Mouse (Mus musculus): ENCODE data around the gene Efna2. TPM values are rescaled to one million over a fixed set of nuclear protein-coding genes. Genes with fewer than 3 reads are reported as not detected.

Efna2 gene
- total and polyA plus RNA-seq, 3 experiments, result 0.23 to 1.5 (median 0.86) TPM

- no peak for TF ChIP-seq E2F4 (IDR thresholded peaks at IDR 0.05; ENCODE audit: insufficient replicate concordance, low read depth, low read length)
- no peak for TF ChIP-seq CTCF (conservative IDR thresholded peaks at IDR 0.05 in 1 of 2, IDR thresholded peaks at IDR 0.05 in 1 of 2; ENCODE audit: low read depth in 2 of 2, low read length in 2 of 2)
- peak; percentile 42 for TF ChIP-seq USF2 (conservative IDR thresholded peaks at IDR 0.05; ENCODE audit: low read depth, low read length)
- TF ChIP-seq TBP (conservative IDR thresholded peaks at IDR 0.05; ENCODE audit: low read depth, low read length), result 0 out of 2 replicates have a peak, but pooled peaks have one; percentile 59
- 0 out of 2 replicates have a peak, but pooled peaks have one; percentile 18 for TF ChIP-seq UBTF (IDR thresholded peaks at IDR 0.05; ENCODE audit: low read depth, low read length)
- no peak for TF ChIP-seq JUND (conservative IDR thresholded peaks at IDR 0.05; ENCODE audit: low read depth, low read length)
- TF ChIP-seq MAZ (IDR thresholded peaks at IDR 0.05; ENCODE audit: low read depth, low read length), result 0 out of 2 replicates have a peak, but pooled peaks have one; percentile 61
Observed at GRCm38 (mm10) chr10:80149291-80150225, 29.7 kb upstream of the Efna2 start (continued).

GRCm38 (mm10) chr10:80150226-80151210, 28.8 kb upstream of the Efna2 start:
- no peaks in the 10 kb centered on the region for H3K9me3 ChIP-seq (replicated peaks; ENCODE audit: low read length)
- TF ChIP-seq NELFE (IDR thresholded peaks at IDR 0.05; ENCODE audit: low read depth, low read length) (no peak), ETS1 (conservative IDR thresholded peaks at IDR 0.05; ENCODE audit: low read depth, low read length) (peak; percentile 70), SMC3 (IDR thresholded peaks at IDR 0.05; ENCODE audit: low read depth, low read length) (no peak), MAZ (IDR thresholded peaks at IDR 0.05; ENCODE audit: low read depth, low read length) (peak; percentile 96), BHLHE40 (IDR thresholded peaks at IDR 0.05; ENCODE audit: low read depth, low read length) (peak; percentile 30; the same call in 1 of the 2 replicates), RAD21 (IDR thresholded peaks at IDR 0.05; ENCODE audit: low read depth, low read length) (no peak), CHD1 (IDR thresholded peaks at IDR 0.05; ENCODE audit: low read depth, low read length) (no peak), MEF2A (IDR thresholded peaks at IDR 0.05; ENCODE audit: borderline replicate concordance, low read depth, low read length) (peak; percentile 26; the same call in 1 of the 2 replicates), TCF12 (IDR thresholded peaks at IDR 0.05; ENCODE audit: low read depth, low read length) (peak; percentile 82), NRF1 (IDR thresholded peaks at IDR 0.05; ENCODE audit: low read depth, low read length) (peak; percentile 48; the same call in 1 of the 2 replicates), IRF4 (IDR thresholded peaks at IDR 0.05; ENCODE audit: low read depth, low read length) (peak; percentile 74), HCFC1 (IDR thresholded peaks at IDR 0.05; ENCODE audit: low read depth, low read length) (peak; percentile 51; the same call in 1 of the 2 replicates), ELF1 (IDR thresholded peaks at IDR 0.05; ENCODE audit: low read depth, low read length) (peak; percentile 77), CHD2 (IDR thresholded peaks at IDR 0.05; ENCODE audit: low read length) (peak; percentile 93), POLR2A (IDR thresholded peaks at IDR 0.05; ENCODE audit: low read depth, low read length) (peak; percentile 51), SIN3A (IDR thresholded peaks at IDR 0.05; ENCODE audit: low read length) (peak; percentile 52; the same call in 1 of the 2 replicates), KAT2A (IDR thresholded peaks at IDR 0.05; ENCODE audit: insufficient replicate concordance, low read length) (peak; percentile 62; the same call in 1 of the 2 replicates)
- peaks cover 29 to 50% of the 10 kb centered on the region in 2 experiments for H3K4me1 ChIP-seq (ENCODE audit: control insufficient read depth in 1 of 2, insufficient read depth in 2 of 2)
- in situ Hi-C loops (cut with MboI; ENCODE audit: low pct_ligation_motif_present, low pct_unique_long_range_greater_than_20kb, low sequenced_read_pairs) (no loop called here), dilution Hi-C loops (cut with MboI; ENCODE audit: extremely low pct_ligation_motif_present, extremely low pct_unique_long_range_greater_than_20kb, low sequenced_read_pairs) (no loop called here)
- H3K4me2 ChIP-seq (ENCODE audit: insufficient read depth, low read depth, poor library complexity, severe bottlenecking), result peak overlapping the region; percentile 67
- H3K4me3 ChIP-seq (replicated peaks in 1 of 3; ENCODE audit: low read depth in 2 of 3, low read length in 2 of 3, poor library complexity in 1 of 3), result peak overlapping the region; percentile 81 to 84 (median 82)
- no peaks in the 10 kb centered on the region for H3K27me3 ChIP-seq (replicated peaks)
- H3K79me2 ChIP-seq (replicated peaks; ENCODE audit: control insufficient read depth, extremely low read depth, insufficient read depth, poor library complexity, severe bottlenecking), result peaks cover 15% of the 10 kb centered on the region
- no peak for DNase-seq (ENCODE audit: extremely low read depth)
- peak overlapping the region; percentile 96 for H3K27ac ChIP-seq (ENCODE audit: insufficient read depth, low read depth)
- H3K9ac ChIP-seq (ENCODE audit: insufficient read depth, low read depth), result peak overlapping the region; percentile 95
- H3K36me3 ChIP-seq (replicated peaks in 1 of 2; ENCODE audit: control insufficient read depth in 1 of 2, insufficient read depth in 1 of 2, low read length in 1 of 2), result peaks cover 36 to 49% of the 10 kb centered on the region in 2 experiments

All from CH12.LX (cell line).